Mouse (Mus musculus): ENCODE data around the gene Stt3b. TPM values are rescaled to one million over a fixed set of nuclear protein-coding genes. Genes with fewer than 3 reads are reported as not detected.
"Not testable (repeated sequence)": the region's sequence is repeated elsewhere in the genome, so short reads cannot be mapped to it uniquely, and the experiment has no call there.

The Stt3b gene
- polyA plus RNA-seq, 1 experiment, result 56.8 TPM

DNA sequence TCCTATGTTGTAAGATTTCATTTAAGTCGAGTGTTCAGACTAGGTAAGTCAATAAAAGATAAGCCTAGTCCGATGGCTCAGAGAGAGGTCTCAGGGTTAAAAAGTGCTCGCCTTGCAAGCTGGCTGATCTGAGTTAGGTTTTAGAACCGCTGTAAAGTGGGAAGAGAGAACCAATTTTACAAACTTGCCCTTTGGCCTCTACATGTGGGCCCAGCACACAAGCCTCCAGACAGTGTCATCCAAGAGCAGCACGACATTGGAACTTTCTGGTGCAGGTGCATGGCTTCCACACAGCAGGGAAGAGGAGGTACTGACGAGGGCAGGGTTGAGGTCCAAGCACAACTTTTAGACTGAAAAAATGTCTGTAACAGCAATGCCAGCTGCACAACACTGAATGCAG, 35.4 kb downstream of the Stt3b start:
- Histone ChIP-seq H3K4me1 (ENCODE audit: control insufficient read depth, insufficient read depth, low read length) (no peaks in the 10 kb centered on the region), H3K4me3 (ENCODE audit: insufficient read depth, low read length) (no peak overlapping the region), H3K27ac (ENCODE audit: insufficient read depth, low read depth, low read length) (no peak overlapping the region)
- TF ChIP-seq CTCF (IDR thresholded peaks at IDR 0.05; ENCODE audit: low read depth, low read length), result no peak
- TF ChIP-seq POLR2A (IDR thresholded peaks at IDR 0.05; ENCODE audit: borderline replicate concordance, low read depth, low read length), result no peak

DNA sequence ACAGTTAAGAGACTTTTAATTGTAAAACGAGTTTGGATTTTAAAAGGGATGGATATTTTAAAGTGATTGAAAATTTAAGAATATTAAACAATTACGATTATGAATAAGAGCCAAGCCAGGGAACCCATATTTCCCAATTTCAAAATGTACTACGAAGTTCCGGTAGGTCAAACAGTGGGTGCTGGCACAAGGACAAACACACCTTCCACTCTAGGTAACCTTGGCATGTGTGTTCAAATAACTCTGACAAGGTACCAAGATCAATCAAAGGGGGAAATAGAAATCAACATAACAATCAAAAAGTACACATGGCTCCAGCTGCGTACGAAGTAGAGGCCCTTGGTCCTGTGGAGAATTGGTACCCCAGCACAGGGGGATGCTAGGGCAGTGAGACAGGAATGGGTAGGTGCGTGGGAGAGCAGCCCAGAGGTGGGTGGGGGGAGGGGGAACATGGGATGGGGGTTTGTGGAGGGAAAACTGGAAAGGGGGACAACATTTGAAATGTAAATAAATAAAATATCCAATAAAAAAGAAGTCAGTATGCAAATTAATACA, 37.0 kb downstream of the Stt3b start:
- TF ChIP-seq CTCF (IDR thresholded peaks at IDR 0.05; ENCODE audit: low read depth, low read length), result no peak
- TF ChIP-seq POLR2A (IDR thresholded peaks at IDR 0.05; ENCODE audit: borderline replicate concordance, low read depth, low read length), result no peak
- no peak overlapping the region for H3K27ac ChIP-seq (ENCODE audit: insufficient read depth, low read depth, low read length)
- H3K4me1 ChIP-seq (ENCODE audit: control insufficient read depth, insufficient read depth, low read length), result no peaks in the 10 kb centered on the region
- H3K4me3 ChIP-seq (ENCODE audit: insufficient read depth, low read length), result no peak overlapping the region

DNA sequence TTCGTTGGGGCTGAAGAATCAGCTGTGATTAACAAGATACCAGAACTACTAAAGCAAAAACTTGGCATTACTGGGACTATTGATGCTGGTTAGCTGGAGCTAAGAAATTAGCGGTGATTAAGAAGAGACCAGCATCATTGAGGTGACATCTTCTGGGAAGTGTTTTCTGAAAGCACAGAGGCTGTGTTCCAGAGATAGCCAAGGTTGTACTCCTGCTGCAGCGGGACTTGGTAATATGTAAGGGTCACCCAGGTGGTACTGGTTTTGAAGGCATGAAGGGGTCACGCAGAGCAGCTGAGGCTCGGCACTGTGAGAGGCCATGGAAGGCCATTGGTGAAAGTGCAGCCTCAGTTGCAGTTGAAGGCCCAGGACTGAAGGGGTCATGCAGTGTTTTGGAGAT, 37.8 kb downstream of the Stt3b start:
- H3K27ac ChIP-seq (ENCODE audit: insufficient read depth, low read depth, low read length); H3K4me1 ChIP-seq (ENCODE audit: control insufficient read depth, insufficient read depth, low read length); H3K4me3 ChIP-seq (ENCODE audit: insufficient read depth, low read length): not testable (repeated sequence)

DNA sequence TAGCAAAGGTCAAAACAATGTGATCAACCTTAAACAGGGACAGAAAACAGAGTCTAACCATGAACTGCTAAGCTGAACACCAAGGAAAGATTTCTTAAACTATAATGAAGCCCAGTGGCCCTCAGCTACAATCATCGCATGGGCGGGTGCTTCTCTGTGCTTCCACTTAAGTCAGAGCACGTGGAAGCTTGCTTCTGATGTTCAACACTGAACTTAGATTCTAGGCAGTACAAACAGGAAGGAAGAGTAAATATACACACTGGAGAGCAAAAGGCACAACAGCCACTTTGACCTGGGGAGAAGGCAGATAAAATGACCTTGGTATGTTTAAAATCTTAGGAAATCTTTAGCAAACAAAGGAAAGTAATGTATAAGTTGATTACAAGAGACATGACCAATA, 38.7 kb downstream of the Stt3b start:
- no peaks in the 10 kb centered on the region for H3K4me1 ChIP-seq (ENCODE audit: control insufficient read depth, insufficient read depth, low read length)
- no peak overlapping the region for H3K27ac ChIP-seq (ENCODE audit: insufficient read depth, low read depth, low read length)
- no peak for TF ChIP-seq POLR2A (IDR thresholded peaks at IDR 0.05; ENCODE audit: borderline replicate concordance, low read depth, low read length)
- no peak for TF ChIP-seq CTCF (IDR thresholded peaks at IDR 0.05; ENCODE audit: low read depth, low read length)
- H3K4me3 ChIP-seq (ENCODE audit: insufficient read depth, low read length), result no peak overlapping the region

GRCm38 (mm10) chr9:115261896-115262295, 48.3 kb downstream of the Stt3b start:
- TF ChIP-seq CTCF (IDR thresholded peaks at IDR 0.05; ENCODE audit: low read depth, low read length), result no peak
- no peak for TF ChIP-seq POLR2A (IDR thresholded peaks at IDR 0.05; ENCODE audit: borderline replicate concordance, low read depth, low read length)
- Histone ChIP-seq H3K4me3 (ENCODE audit: insufficient read depth, low read length) (no peak overlapping the region), H3K4me1 (ENCODE audit: control insufficient read depth, insufficient read depth, low read length) (peaks cover 2% of the 10 kb centered on the region), H3K27ac (ENCODE audit: insufficient read depth, low read depth, low read length) (no peak overlapping the region)

DNA sequence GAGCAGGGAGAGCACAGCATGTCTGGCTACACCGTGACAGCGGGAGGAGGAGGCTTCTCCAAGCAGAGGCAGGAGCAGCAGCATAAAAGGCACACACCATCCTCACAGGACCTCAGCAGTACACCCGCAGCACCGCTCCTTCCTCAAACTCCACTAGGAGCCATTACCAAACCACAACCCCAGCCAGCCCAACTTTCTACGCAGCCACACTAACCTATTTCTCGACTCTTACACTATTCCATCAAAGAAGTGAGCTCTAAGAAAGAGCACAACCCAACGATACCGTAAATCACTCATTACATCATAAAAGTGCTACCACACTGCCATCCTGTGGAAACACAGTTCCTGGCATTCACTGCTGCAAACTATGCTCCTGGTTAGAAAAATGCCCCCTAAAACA, 48.8 kb downstream of the Stt3b start:
- peaks cover 2% of the 10 kb centered on the region for H3K4me1 ChIP-seq (ENCODE audit: control insufficient read depth, insufficient read depth, low read length)
- no peak overlapping the region for H3K27ac ChIP-seq (ENCODE audit: insufficient read depth, low read depth, low read length)
- no peak for TF ChIP-seq POLR2A (IDR thresholded peaks at IDR 0.05; ENCODE audit: borderline replicate concordance, low read depth, low read length)
- TF ChIP-seq CTCF (IDR thresholded peaks at IDR 0.05; ENCODE audit: low read depth, low read length), result no peak
- no peak overlapping the region for H3K4me3 ChIP-seq (ENCODE audit: insufficient read depth, low read length)

- H3K4me1 ChIP-seq (ENCODE audit: control insufficient read depth, insufficient read depth, low read length), result peaks cover 2% of the 10 kb centered on the region
- H3K4me3 ChIP-seq (ENCODE audit: insufficient read depth, low read length), result no peak overlapping the region
- TF ChIP-seq POLR2A (IDR thresholded peaks at IDR 0.05; ENCODE audit: borderline replicate concordance, low read depth, low read length), result no peak
- TF ChIP-seq CTCF (IDR thresholded peaks at IDR 0.05; ENCODE audit: low read depth, low read length), result no peak
- no peak overlapping the region for H3K27ac ChIP-seq (ENCODE audit: insufficient read depth, low read depth, low read length)
Measured at GRCm38 (mm10) chr9:115260464-115260863, 49.8 kb downstream of the Stt3b start.

DNA sequence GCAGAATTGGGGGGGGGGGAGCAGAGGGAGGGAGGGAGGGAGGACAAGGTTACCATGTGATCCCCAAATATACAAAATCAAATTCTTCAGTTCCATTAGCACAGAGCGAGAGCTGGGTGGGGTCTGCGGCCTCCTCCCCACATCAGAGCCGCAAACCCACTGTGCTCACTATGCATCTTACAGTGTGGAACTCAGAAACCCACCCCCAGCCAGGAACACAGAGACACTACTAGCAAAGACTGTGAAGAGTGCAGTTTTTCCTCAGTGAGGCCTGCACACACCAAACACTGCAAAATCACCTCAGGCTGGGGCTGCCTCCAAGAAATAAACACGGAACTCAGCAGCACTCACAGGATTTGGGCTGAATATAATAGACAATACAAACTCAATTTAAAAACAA, 50.4 kb downstream of the Stt3b start:
- no peak for TF ChIP-seq CTCF (IDR thresholded peaks at IDR 0.05; ENCODE audit: low read depth, low read length)
- no peak for TF ChIP-seq POLR2A (IDR thresholded peaks at IDR 0.05; ENCODE audit: borderline replicate concordance, low read depth, low read length)
- Histone ChIP-seq H3K4me1 (ENCODE audit: control insufficient read depth, insufficient read depth, low read length) (peaks cover 2% of the 10 kb centered on the region), H3K27ac (ENCODE audit: insufficient read depth, low read depth, low read length) (no peak overlapping the region), H3K4me3 (ENCODE audit: insufficient read depth, low read length) (no peak overlapping the region)

DNA sequence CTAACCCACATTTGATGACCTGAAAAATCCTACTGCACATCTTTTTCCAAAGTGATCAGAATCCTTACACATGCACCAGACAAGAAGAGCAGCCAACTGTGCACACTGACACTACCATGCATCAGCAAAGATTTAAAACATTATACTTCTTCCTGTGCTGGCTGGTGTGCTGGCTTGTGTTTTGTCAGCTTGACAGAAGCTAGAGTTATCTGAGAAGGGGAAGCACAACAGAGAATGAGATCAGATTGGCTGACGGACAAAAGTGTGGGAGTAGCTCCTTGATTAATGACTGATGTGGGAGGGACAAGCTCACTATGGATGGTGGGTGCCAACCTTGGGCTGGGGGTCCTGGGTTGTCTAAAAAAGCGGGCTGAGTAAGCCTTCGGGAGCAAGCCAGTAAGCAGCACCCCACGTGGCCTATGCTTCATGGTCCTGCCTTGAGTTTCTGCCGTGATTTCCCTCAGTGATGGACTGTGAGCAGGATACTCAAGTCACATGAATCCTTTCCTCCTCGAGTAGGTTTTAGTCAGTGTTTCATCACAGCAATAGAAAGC, 52.4 kb downstream of the Stt3b start:
- H3K4me1 ChIP-seq (ENCODE audit: control insufficient read depth, insufficient read depth, low read length), result no peaks in the 10 kb centered on the region
- H3K4me3 ChIP-seq (ENCODE audit: insufficient read depth, low read length), result no peak overlapping the region
- H3K27ac ChIP-seq (ENCODE audit: insufficient read depth, low read depth, low read length), result no peak overlapping the region
- no peak for TF ChIP-seq POLR2A (IDR thresholded peaks at IDR 0.05; ENCODE audit: borderline replicate concordance, low read depth, low read length)

DNA sequence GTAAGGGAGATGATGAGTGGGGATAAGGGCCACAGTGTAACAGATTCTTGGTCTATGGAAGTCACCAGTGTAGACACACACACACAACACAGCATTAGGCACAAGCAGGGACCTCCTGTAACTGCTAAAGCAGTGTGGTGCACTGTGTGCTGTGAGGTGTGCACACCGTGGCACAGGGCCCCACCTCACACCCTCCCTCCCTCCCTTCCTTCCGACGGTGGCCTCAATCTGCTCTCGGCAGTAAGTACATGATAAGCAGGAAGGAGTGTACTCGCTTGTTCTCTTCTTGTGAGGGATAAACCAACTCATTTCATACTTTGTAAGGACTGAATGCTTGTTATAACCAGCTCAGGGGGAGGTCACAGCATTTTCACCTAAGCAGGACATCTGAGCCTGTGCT, 61.1 kb downstream of the Stt3b start:
- TF ChIP-seq POLR2A (IDR thresholded peaks at IDR 0.05; ENCODE audit: borderline replicate concordance, low read depth, low read length), result no peak
- Histone ChIP-seq H3K27ac (ENCODE audit: insufficient read depth, low read depth, low read length) (no peak overlapping the region), H3K4me1 (ENCODE audit: control insufficient read depth, insufficient read depth, low read length) (no peaks in the 10 kb centered on the region), H3K4me3 (ENCODE audit: insufficient read depth, low read length) (no peak overlapping the region)

DNA sequence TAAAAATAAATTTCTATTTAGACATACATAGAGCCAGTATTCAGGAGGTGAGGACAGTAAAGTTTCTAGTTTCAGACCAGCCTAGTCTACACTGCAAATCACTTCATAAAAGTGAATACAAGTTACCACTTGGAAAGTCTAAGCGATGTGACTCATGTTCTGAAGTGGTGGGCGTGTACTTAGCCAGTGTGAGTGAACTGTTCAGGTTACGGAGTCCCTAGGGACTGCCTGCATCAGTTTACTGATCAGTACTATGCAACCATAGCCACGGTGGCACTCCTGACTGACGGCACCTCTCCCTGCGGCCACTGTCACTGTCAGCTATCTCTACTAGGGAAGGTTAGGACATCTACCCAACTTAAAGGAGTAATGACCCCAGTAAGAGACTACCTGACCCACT, 65.1 kb downstream of the Stt3b start:
- TF ChIP-seq POLR2A (IDR thresholded peaks at IDR 0.05; ENCODE audit: borderline replicate concordance, low read depth, low read length) (no peak), CTCF (IDR thresholded peaks at IDR 0.05; ENCODE audit: low read depth, low read length) (no peak)
- no peak overlapping the region for H3K4me3 ChIP-seq (ENCODE audit: insufficient read depth, low read length)
- peaks cover 2% of the 10 kb centered on the region for H3K4me1 ChIP-seq (ENCODE audit: control insufficient read depth, insufficient read depth, low read length)
- H3K27ac ChIP-seq (ENCODE audit: insufficient read depth, low read depth, low read length), result no peak overlapping the region

All from bone marrow macrophage, adult 2 months (primary cell).